ENCODE assay signal across 24 mouse cellular contexts in genomic region chr5:18085456-18085855, GRCm38 (mm10).
A peak's percentile ranks its signal among the peaks of the same experiment; 100 is the strongest.
DNase-seq lines count a peak whose midpoint lies in the region; ATAC-seq lines count a peak whose summit lies in the region.
"Had no signal": no experiment of that assay in that cellular context is flagged by ENCODE, and none has a peak within 500 bp of the region (broad histone marks: within the 10 kb centered on the region; RNA-seq: fewer than 3 reads in every experiment).

No protein-coding gene starts in this region.

- no peak for ATAC-seq in forebrain, embryonic 14.5 days
- no peak for ATAC-seq in forebrain, embryonic 13.5 days
- ATAC-seq in neural tube, embryonic 15.5 days (ENCODE audit: low FRiP score): no peak
- ATAC-seq: CD4-positive, CD25-positive, alpha-beta regulatory T cell, adult 4 months; forebrain, embryonic 15.5 days; forebrain, postnatal 0 days had no signal

- no peaks in the 10 kb centered on the region for H3K36me3 ChIP-seq in forebrain, embryonic 14.5 days (ENCODE audit: control insufficient read depth, insufficient read depth, low read length)
- no peaks in the 10 kb centered on the region for H3K36me3 ChIP-seq in forebrain, embryonic 13.5 days (ENCODE audit: poor library complexity, severe bottlenecking)
- H3K36me3 ChIP-seq in neural tube, embryonic 15.5 days: no peaks in the 10 kb centered on the region
- H3K36me3 ChIP-seq: embryonic facial prominence, embryonic 10.5 days; embryonic facial prominence, embryonic 12.5 days; forebrain, embryonic 15.5 days; G1E had no signal

- no peaks in the 10 kb centered on the region for H3K27me3 ChIP-seq in forebrain, embryonic 14.5 days (replicated peaks; ENCODE audit: control insufficient read depth, insufficient read depth, low read length)
- no peaks in the 10 kb centered on the region for H3K27me3 ChIP-seq in forebrain, embryonic 13.5 days
- no peaks in the 10 kb centered on the region for H3K27me3 ChIP-seq in neural tube, embryonic 15.5 days (replicated peaks)
- H3K27me3 ChIP-seq: CH12.LX; embryonic facial prominence, embryonic 12.5 days; forebrain, embryonic 15.5 days had no signal

- DNase-seq in forebrain, embryonic 14.5 days (ENCODE audit: low spot score): peak; percentile 5
- DNase-seq in frontal cortex, adult 2 months (ENCODE audit: extremely low spot score in 1 of 2, low spot score in 1 of 2): peak; percentile 4 to 45
- no peak for DNase-seq in frontal cortex, postnatal 10 days (ENCODE audit: low spot score in 2 of 2)
- DNase-seq in brain, adult 2 months (ENCODE audit: low read depth, low spot score): peak; percentile 60
- peak; percentile 12 for DNase-seq in brain, embryonic 18.5 days (ENCODE audit: low read depth, low spot score)
- DNase-seq in Muller cell, postnatal 12 days (ENCODE audit: inconsistent ontology term): no peak
- DNase-seq: adrenal gland, adult 2 months; adrenal gland, postnatal 10 days; adrenal gland, postnatal 25 days; B cell, adult 2 months; cerebellum, adult 11-12 months; cerebellum, adult 2 months; cerebellum, adult 9-10 months; cerebellum, postnatal 10 days; cerebellum, postnatal 25 days; forebrain, postnatal 0 days had no signal

- H3K4me3 ChIP-seq in forebrain, embryonic 14.5 days (ENCODE audit: low read depth, low read length): no peak overlapping the region
- H3K4me3 ChIP-seq in forebrain, embryonic 13.5 days: no peak overlapping the region
- no peak overlapping the region for H3K4me3 ChIP-seq in neural tube, embryonic 15.5 days (replicated peaks)
- H3K4me3 ChIP-seq: embryonic facial prominence, embryonic 10.5 days; embryonic facial prominence, embryonic 12.5 days; forebrain, embryonic 15.5 days had no signal

- no peak overlapping the region for H3K4me2 ChIP-seq in forebrain, embryonic 14.5 days (ENCODE audit: low read length)
- H3K4me2 ChIP-seq in forebrain, embryonic 13.5 days: no peak overlapping the region
- H3K4me2 ChIP-seq in neural tube, embryonic 15.5 days: no peak overlapping the region
- H3K4me2 ChIP-seq: embryonic facial prominence, embryonic 12.5 days; forebrain, embryonic 15.5 days had no signal

- H3K4me1 ChIP-seq in forebrain, embryonic 14.5 days (ENCODE audit: control insufficient read depth, insufficient read depth, low read length): no peaks in the 10 kb centered on the region
- H3K4me1 ChIP-seq in forebrain, embryonic 13.5 days: no peaks in the 10 kb centered on the region
- 0 out of 2 replicates have a peak, but pooled peaks cover 4% of the 10 kb centered on the region for H3K4me1 ChIP-seq in neural tube, embryonic 15.5 days

- 90% methylated on average over 2 of the region's 2 CpGs for WGBS in forebrain, embryonic 14.5 days
- 91% methylated on average over 2 of the region's 2 CpGs for WGBS in forebrain, embryonic 13.5 days
- 95% methylated on average over 2 of the region's 2 CpGs for WGBS in neural tube, embryonic 15.5 days

- H3K9ac ChIP-seq in forebrain, embryonic 14.5 days (ENCODE audit: low read length): no peak overlapping the region
- no peak overlapping the region for H3K9ac ChIP-seq in forebrain, embryonic 13.5 days
- no peak overlapping the region for H3K9ac ChIP-seq in neural tube, embryonic 15.5 days (replicated peaks)
- H3K9ac ChIP-seq: embryonic facial prominence, embryonic 12.5 days; forebrain, embryonic 15.5 days; forebrain, postnatal 0 days had no signal

- H3K9me3 ChIP-seq in forebrain, embryonic 14.5 days (replicated peaks; ENCODE audit: control insufficient read depth, low read length): no peaks in the 10 kb centered on the region
- H3K9me3 ChIP-seq in forebrain, embryonic 13.5 days (replicated peaks): no peaks in the 10 kb centered on the region
- no peaks in the 10 kb centered on the region for H3K9me3 ChIP-seq in neural tube, embryonic 15.5 days (replicated peaks)
- H3K9me3 ChIP-seq: embryonic facial prominence, embryonic 10.5 days; embryonic facial prominence, embryonic 12.5 days; forebrain, embryonic 15.5 days; G1E had no signal

- H3K27ac ChIP-seq in forebrain, embryonic 14.5 days (ENCODE audit: low read depth, low read length): no peak overlapping the region
- H3K27ac ChIP-seq in forebrain, embryonic 13.5 days: no peak overlapping the region
- no peak overlapping the region for H3K27ac ChIP-seq in neural tube, embryonic 15.5 days (replicated peaks)
- H3K27ac ChIP-seq: embryonic facial prominence, embryonic 10.5 days; embryonic facial prominence, embryonic 12.5 days; forebrain, embryonic 15.5 days had no signal

Comparison
In these comparisons a context has a peak if more than half of its experiments do, and no peak if none do; other contexts are left out.
1. DNase-seq: peak in forebrain, embryonic 14.5 days (single experiment), frontal cortex, adult 2 months (2 of 2), brain, adult 2 months (single experiment) and brain, embryonic 18.5 days (single experiment); none in frontal cortex, postnatal 10 days (0 of 2) and Muller cell, postnatal 12 days (single experiment).